Mouse (Mus musculus) kidney, postnatal 0 days (tissue): ENCODE results near the gene Spns2. TPM values are rescaled to one million over a fixed set of nuclear protein-coding genes. Genes with fewer than 3 reads are reported as not detected.
A peak's percentile ranks its signal among the peaks of the same experiment; 100 is the strongest.

Experiments
- ATAC-seq: fragments of 200-750 bp; cut with Nextera tagmentation; replicated peaks from 2 replicates; pipeline ENCODE4 v1.8.0; 2017; ENCODE audit warnings: low read depth, moderate number of reproducible peaks, moderate TSS enrichment, moderate library complexity; ENCODE audit not compliant: low FRiP score
- DNase-seq: peaks from one replicate; pipeline ENCODE4 v3.0.0-alpha.2; 2016; ENCODE audit warnings: low spot score
- H3K27ac ChIP-seq: fragments of 300-500 bp; sonication (generic); 2 replicates; pipeline ENCODE4 v1.5.1; 2014; ENCODE audit warnings: mild to moderate bottlenecking
- H3K27me3 ChIP-seq: fragments of 300-500 bp; sonication (generic); 2 replicates; pipeline ENCODE4 v1.6.1; 2014; ENCODE audit warnings: low read length, mixed read lengths; ENCODE audit not compliant: insufficient read depth
- H3K36me3 ChIP-seq: fragments of 300-500 bp; sonication (generic); 2 replicates; pipeline ENCODE4 v1.6.1; 2014; ENCODE audit warnings: low read length, mixed read lengths; ENCODE audit not compliant: insufficient read depth
- H3K4me1 ChIP-seq: fragments of 300-500 bp; sonication (generic); replicated peaks from 2 replicates; pipeline ENCODE4 v1.6.1; 2014; ENCODE audit warnings: antibody characterized with exemption, low read length, mixed read lengths; ENCODE audit not compliant: insufficient read depth
- H3K4me2 ChIP-seq: fragments of 300-500 bp; sonication (generic); 2 replicates; pipeline ENCODE4 v1.6.1; 2014; ENCODE audit warnings: mild to moderate bottlenecking, low read length, moderate library complexity, mixed read lengths
- H3K4me3 ChIP-seq: fragments of 300-500 bp; sonication (generic); replicated peaks from 2 replicates; pipeline ENCODE4 v1.5.1; 2014; ENCODE audit warnings: low read depth, low read length
- H3K9ac ChIP-seq: fragments of 300-500 bp; sonication (generic); 2 replicates; pipeline ENCODE4 v1.6.1; 2014; ENCODE audit warnings: low read depth, low read length
- H3K9me3 ChIP-seq: fragments of 300-500 bp; sonication (generic); replicated peaks from 2 replicates; pipeline ENCODE4 v1.6.1; 2016; ENCODE audit warnings: low read length, inconsistent platforms, mixed read lengths
- CTCF ChIP-seq: IDR thresholded peaks from 2 replicates; pipeline ENCODE4 v1.5.1; 2016; ENCODE audit warnings: antibody characterized with exemption, low read depth, mild to moderate bottlenecking, moderate library complexity
- WGBS: fragments of 180-500 bp; shearing (Covaris S2); extraction: QIAGEN DNeasy Blood & Tissue Kit; methylation state at CpG from one replicate; pipeline ENCODE4 v1.1.7; 2014; 5-methylcytosine and 5-hydroxymethylcytosine counted together
- polyA plus RNA-seq: library from polyadenylated mRNA; unstranded; fragments of >200 nt; fragmentation: Nextera tagmentation; extraction: Ambion mirVana; gene quantifications from 2 replicates; pipeline ENCODE4 v1.2.1, GENCODE M21; 2015

The Spns2 gene
- polyA plus RNA-seq, 1 experiment from 2014 or later = 7.4 TPM

DNA sequence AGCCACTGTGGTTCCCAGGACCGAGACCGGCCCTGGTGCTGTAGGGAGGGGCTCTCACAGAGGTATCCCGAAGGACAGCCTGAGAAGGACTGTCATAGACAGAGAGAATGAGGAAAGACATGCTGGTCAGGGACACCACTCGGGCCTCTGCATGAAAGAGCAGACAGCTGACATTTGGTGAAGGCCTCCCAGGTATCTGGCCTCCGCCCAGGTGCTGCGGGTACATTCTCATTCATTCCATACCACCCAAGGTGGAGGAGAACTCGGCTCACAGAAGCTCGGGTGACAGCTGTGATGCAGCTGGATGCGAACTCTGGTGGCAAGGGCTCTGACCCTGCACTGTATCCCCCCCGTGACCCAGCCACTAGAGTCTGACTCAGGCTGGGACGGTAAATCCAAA lies 3.7 kb downstream of the Spns2 start:
- 60% methylated on average over 11 of the region's 11 CpGs for WGBS

DNA sequence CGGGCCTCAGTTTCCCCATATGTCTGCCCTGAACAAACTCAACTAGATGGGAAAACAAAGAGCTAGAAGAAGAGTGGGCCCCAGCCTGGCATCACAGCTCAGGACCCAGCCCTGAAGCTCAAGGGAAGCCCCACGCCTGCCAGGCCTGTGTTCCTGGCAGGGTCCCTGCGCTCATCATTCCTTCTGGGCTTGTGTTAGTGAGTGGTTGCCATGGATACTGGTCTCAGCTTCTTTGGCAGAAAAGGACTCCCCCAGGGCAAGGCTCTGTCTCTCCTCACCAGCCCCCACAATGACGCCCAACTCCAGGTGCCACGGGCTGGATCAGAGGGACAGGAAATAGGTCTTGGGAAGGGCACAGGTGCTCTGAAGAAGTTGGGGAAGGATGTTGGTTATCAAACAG lies 4.5 kb downstream of the Spns2 start:
- no peak overlapping the region for H3K4me3 ChIP-seq
- 74% methylated on average over 5 of the region's 5 CpGs for WGBS
- H3K27ac ChIP-seq = no peak overlapping the region

More for the DNA sequence above, 3.7 kb downstream of the Spns2 start:
- ATAC-seq (no peak), DNase-seq (no peak)
- H3K36me3 ChIP-seq = no peaks in the 10 kb centered on the region
- H3K27ac ChIP-seq = no peak overlapping the region
- no peak overlapping the region for H3K4me2 ChIP-seq
- no peak for TF ChIP-seq CTCF
- no peaks in the 10 kb centered on the region for H3K27me3 ChIP-seq
- no peak overlapping the region for H3K4me3 ChIP-seq
- no peak overlapping the region for H3K9ac ChIP-seq
- H3K4me1 ChIP-seq = 0 out of 2 replicates have a peak, but pooled peaks cover 8% of the 10 kb centered on the region
- no peaks in the 10 kb centered on the region for H3K9me3 ChIP-seq

DNA sequence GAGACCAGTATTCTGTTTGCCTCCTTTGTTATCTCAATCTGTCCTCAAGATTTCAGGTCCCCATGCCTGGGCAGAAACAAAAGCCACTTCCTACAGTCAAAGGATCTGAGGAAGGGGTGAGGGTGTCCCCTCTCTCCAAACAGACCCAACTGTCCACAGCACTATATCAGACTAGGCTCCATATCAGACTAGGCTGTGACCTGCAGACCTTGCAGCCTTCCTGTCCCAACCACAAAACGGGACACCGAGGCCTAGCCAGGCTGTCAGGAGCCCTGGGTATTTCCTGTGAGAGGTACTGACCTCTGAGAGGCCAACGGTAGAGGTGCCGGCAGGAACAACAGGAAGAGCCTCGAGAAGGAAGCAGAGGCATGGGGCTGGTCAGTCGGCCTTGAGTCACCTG lies 5.2 kb downstream of the Spns2 start:
- DNase-seq (no peak), ATAC-seq (no peak)
- H3K9me3 ChIP-seq = no peaks in the 10 kb centered on the region
- no peak overlapping the region for H3K9ac ChIP-seq
- no peak for TF ChIP-seq CTCF
- no peak overlapping the region for H3K4me2 ChIP-seq
- H3K27ac ChIP-seq = no peak overlapping the region
- WGBS = 42% methylated on average over 6 of the region's 6 CpGs
- H3K36me3 ChIP-seq = no peaks in the 10 kb centered on the region
- H3K4me1 ChIP-seq = 0 out of 2 replicates have a peak, but pooled peaks cover 8% of the 10 kb centered on the region
- H3K27me3 ChIP-seq = no peaks in the 10 kb centered on the region
- no peak overlapping the region for H3K4me3 ChIP-seq

More for the DNA sequence above, 4.5 kb downstream of the Spns2 start:
- no peaks in the 10 kb centered on the region for H3K36me3 ChIP-seq
- ATAC-seq (no peak), DNase-seq (no peak)
- 0 out of 2 replicates have a peak, but pooled peaks cover 8% of the 10 kb centered on the region for H3K4me1 ChIP-seq
- no peaks in the 10 kb centered on the region for H3K27me3 ChIP-seq
- TF ChIP-seq CTCF = no peak
- H3K9ac ChIP-seq = no peak overlapping the region
- H3K9me3 ChIP-seq = no peaks in the 10 kb centered on the region
- no peak overlapping the region for H3K4me2 ChIP-seq

DNA sequence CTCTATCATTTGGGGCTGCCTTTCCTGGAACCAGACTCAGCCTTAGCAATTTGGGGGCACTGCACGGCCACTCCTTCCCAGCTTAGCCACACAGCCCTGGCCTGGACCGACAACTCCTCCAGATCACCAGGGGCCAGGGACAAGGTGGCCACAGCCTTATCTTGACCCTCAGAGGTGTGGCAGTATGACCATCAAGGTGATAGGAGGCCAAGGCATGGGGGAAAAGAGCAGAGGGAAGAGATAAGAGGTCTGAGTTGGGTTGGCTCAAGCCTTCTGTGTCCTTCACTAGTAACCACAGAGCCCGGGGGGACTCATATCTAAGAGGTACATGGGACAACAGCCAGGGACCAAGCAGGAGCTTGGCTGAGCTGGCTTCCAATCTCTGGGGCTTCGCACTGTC lies 7.8 kb downstream of the Spns2 start:
- no peak for DNase-seq
- Histone ChIP-seq H3K9ac (no peak overlapping the region), H3K27ac (no peak overlapping the region), H3K27me3 (no peaks in the 10 kb centered on the region), H3K36me3 (no peaks in the 10 kb centered on the region), H3K4me2 (no peak overlapping the region), H3K4me3 (no peak overlapping the region), H3K9me3 (no peaks in the 10 kb centered on the region), H3K4me1 (peaks cover 7% of the 10 kb centered on the region; the same call in 1 of the 2 replicates)
- ATAC-seq = no peak
- no peak for TF ChIP-seq CTCF
- 83% methylated on average over 4 of the region's 4 CpGs for WGBS

DNA sequence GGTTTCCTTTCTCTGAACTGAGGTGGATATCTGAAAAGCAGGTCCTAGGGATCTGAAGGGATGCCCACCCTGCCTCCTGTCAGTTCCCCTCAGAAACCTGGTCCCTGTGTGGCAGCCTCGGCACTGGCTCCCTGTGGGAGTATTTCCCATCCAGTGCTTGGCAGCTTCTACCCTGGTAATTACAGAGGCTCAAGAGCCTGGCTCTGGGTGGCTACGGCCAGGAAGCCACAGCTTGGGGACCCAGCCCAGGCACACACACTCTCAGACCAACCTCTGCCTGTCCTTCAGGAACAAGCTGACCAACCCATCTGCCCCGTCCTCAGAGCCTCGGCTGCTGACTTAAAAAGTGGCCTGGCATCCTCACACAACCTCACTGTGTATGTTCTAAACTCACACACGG lies 8.4 kb downstream of the Spns2 start:
- no peaks in the 10 kb centered on the region for H3K27me3 ChIP-seq
- no peak for TF ChIP-seq CTCF
- no peaks in the 10 kb centered on the region for H3K36me3 ChIP-seq
- ATAC-seq (no peak), DNase-seq (no peak)
- no peak overlapping the region for H3K9ac ChIP-seq
- H3K4me2 ChIP-seq = no peak overlapping the region
- no peak overlapping the region for H3K4me3 ChIP-seq
- no peaks in the 10 kb centered on the region for H3K9me3 ChIP-seq
- peaks cover 7% of the 10 kb centered on the region; the same call in 1 of the 2 replicates for H3K4me1 ChIP-seq
- no peak overlapping the region for H3K27ac ChIP-seq
- WGBS = 73% methylated on average over 5 of the region's 5 CpGs

DNA sequence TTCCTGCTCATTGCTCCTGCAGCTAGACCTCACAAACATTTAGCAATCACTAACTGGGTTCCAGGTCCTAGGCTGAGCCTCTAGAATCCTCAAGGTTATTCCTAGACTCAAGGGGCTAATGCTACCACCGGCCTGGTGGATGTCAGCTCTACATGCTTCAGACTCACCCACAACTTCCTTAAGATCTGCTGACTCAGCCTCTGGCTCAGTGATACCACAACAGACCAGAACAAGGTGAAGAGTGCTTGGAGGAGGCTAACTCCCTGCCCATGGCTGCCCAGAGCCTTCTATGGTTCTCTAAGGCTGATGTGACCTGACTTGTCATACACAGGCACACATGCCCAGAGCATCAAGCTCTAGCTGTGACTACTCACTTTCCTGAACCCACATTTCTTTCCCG lies 10.2 kb downstream of the Spns2 start:
- DNase-seq (no peak), ATAC-seq (no peak)
- Histone ChIP-seq H3K9me3 (no peaks in the 10 kb centered on the region), H3K27me3 (no peaks in the 10 kb centered on the region), H3K9ac (no peak overlapping the region), H3K4me3 (no peak overlapping the region), H3K4me1 (peaks cover 7% of the 10 kb centered on the region; the same call in 1 of the 2 replicates), H3K36me3 (no peaks in the 10 kb centered on the region), H3K4me2 (no peak overlapping the region), H3K27ac (no peak overlapping the region)
- WGBS = 79% methylated on average over 2 of the region's 2 CpGs
- TF ChIP-seq CTCF = no peak

DNA sequence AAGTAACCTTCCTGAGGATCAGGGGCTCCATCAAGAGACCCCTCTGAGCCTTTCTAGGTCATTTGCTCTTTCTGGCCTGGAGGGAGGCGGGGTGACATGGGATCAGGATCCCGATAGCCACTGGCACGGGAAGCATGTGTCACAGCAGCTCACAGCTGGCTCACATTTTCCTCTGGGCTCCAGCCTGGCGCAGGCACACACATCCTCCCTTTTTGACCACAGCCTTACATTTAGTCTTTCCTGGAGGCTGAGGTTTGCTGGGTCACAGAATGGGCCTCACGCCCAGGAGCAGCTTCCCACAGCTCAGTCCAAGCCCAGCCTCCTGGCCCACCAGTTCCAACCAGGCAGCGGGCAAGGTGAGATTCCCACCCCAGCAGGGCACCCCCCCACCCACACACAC lies 11.5 kb downstream of the Spns2 start:
- Histone ChIP-seq H3K9me3 (no peaks in the 10 kb centered on the region), H3K9ac (no peak overlapping the region), H3K27me3 (no peaks in the 10 kb centered on the region), H3K27ac (peak overlapping the region; percentile 34; the same call in 1 of the 2 replicates), H3K4me2 (no peak overlapping the region), H3K36me3 (no peaks in the 10 kb centered on the region), H3K4me3 (no peak overlapping the region), H3K4me1 (peaks cover 7% of the 10 kb centered on the region; the same call in 1 of the 2 replicates)
- DNase-seq (no peak), ATAC-seq (no peak)
- 50% methylated on average over 6 of the region's 6 CpGs for WGBS
- TF ChIP-seq CTCF = no peak
